Mouse (Mus musculus) forebrain, embryonic 15.5 days (tissue): ENCODE results near the gene Kcnab2. TPM values are rescaled to one million over a fixed set of nuclear protein-coding genes. Genes with fewer than 3 reads are reported as not detected.

ENCODE experiments used
- ATAC-seq: fragments of 200-750 bp; cut with Nextera tagmentation; replicated peaks from 2 replicates; pipeline ENCODE4 v1.8.0; 2017; ENCODE audit warnings: mild to moderate bottlenecking, moderate TSS enrichment, moderate library complexity
- H3K27ac ChIP-seq: fragments of 300-500 bp; sonication (generic); replicated peaks from 2 replicates; pipeline ENCODE4 v1.5.1; 2015; ENCODE audit warnings: mild to moderate bottlenecking, inconsistent platforms
- H3K27me3 ChIP-seq: fragments of 300-500 bp; sonication (generic); 2 replicates; pipeline ENCODE4 v1.6.1; 2015; ENCODE audit warnings: inconsistent platforms
- H3K36me3 ChIP-seq: fragments of 300-500 bp; sonication (generic); 2 replicates; pipeline ENCODE4 v1.6.1; 2015; ENCODE audit warnings: mild to moderate bottlenecking, inconsistent platforms
- H3K4me1 ChIP-seq: fragments of 300-500 bp; sonication (generic); 2 replicates; pipeline ENCODE4 v1.6.1; 2015; ENCODE audit warnings: inconsistent platforms
- H3K4me2 ChIP-seq: fragments of 300-500 bp; sonication (generic); replicated peaks from 2 replicates; pipeline ENCODE4 v1.6.1; 2015; ENCODE audit warnings: mild to moderate bottlenecking, inconsistent platforms
- H3K4me3 ChIP-seq: fragments of 300-500 bp; sonication (generic); 2 replicates; pipeline ENCODE4 v1.5.1; 2015; ENCODE audit warnings: mild to moderate bottlenecking, inconsistent platforms
- H3K9ac ChIP-seq: fragments of 300-500 bp; sonication (generic); replicated peaks from 2 replicates; pipeline ENCODE4 v1.6.1; 2015; ENCODE audit warnings: mild to moderate bottlenecking, inconsistent platforms
- H3K9me3 ChIP-seq: fragments of 300-500 bp; sonication (generic); 2 replicates; pipeline ENCODE4 v1.6.1; 2016; ENCODE audit warnings: inconsistent platforms
- WGBS: fragments of 180-500 bp; shearing (Covaris S2); methylation state at CpG from one replicate; pipeline ENCODE4 v1.1.7; 2015; ENCODE audit warnings: mixed read lengths; 5-methylcytosine and 5-hydroxymethylcytosine counted together
- polyA plus RNA-seq: library from polyadenylated mRNA; unstranded; fragments of >200 nt; fragmentation: Nextera tagmentation; extraction: Ambion mirVana; gene quantifications from 2 replicates; pipeline ENCODE4 v1.2.1, GENCODE M21; 2015

Gene Kcnab2
- polyA plus RNA-seq, 1 experiment from 2014 or later: 17.2 TPM

- no peaks in the 10 kb centered on the region for H3K27me3 ChIP-seq
- peak within 1 kb of the TSS; percentile 89 for H3K4me3 ChIP-seq
- peak within 1 kb of the TSS; percentile 88 for H3K4me2 ChIP-seq
- no peak for ATAC-seq
- H3K4me1 ChIP-seq: peaks cover 24% of the 10 kb centered on the region
- H3K9me3 ChIP-seq: peaks cover 5% of the 10 kb centered on the region; the same call in 1 of the 2 replicates
- peak within 1 kb of the TSS; percentile 93 for H3K27ac ChIP-seq
- no peaks in the 10 kb centered on the region for H3K36me3 ChIP-seq
- 1% methylated on average over 18 of the region's 18 CpGs for WGBS
- H3K9ac ChIP-seq: peak within 1 kb of the TSS; percentile 95
Observed at GRCm38 (mm10) chr4:152476427-152477023, 1.1 kb downstream of the Kcnab2 start, which contains the start of gene Nphp4. TSS of gene Nphp4 (plus strand) at chr4:152476706.

DNA sequence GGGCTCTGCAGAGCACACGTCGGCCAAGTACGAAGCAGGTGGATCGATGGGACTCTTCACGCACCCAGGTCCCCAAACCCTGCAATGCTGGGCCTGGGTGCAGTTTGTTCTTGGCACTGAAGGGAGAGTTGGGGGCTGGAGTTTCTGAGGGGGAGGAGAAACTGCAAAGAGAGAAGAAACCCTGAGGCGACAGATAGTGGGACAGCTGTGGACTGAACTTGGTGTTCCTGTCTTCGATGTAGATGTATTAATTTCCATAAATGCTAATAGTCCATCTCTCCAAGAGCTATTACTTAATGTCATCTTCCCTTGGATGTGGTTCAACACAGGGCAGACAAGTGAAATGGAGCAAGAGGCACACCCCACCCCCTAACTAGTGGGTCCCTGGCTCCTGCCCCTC is 1.7 kb downstream of the Kcnab2 start:
- H3K27ac ChIP-seq: no peak overlapping the region
- H3K4me3 ChIP-seq: peak overlapping the region; percentile 89; the same call in 1 of the 2 replicates
- 81% methylated on average over 7 of the region's 7 CpGs for whole genome bisulfite sequencing
- H3K4me2 ChIP-seq: peak overlapping the region; percentile 88
- ATAC-seq: no peak
- peaks cover 5% of the 10 kb centered on the region; the same call in 1 of the 2 replicates for H3K9me3 ChIP-seq
- peaks cover 24% of the 10 kb centered on the region for H3K4me1 ChIP-seq
- no peak overlapping the region for H3K9ac ChIP-seq
- no peaks in the 10 kb centered on the region for H3K27me3 ChIP-seq
- H3K36me3 ChIP-seq: no peaks in the 10 kb centered on the region

GRCm38 (mm10) chr4:152467951-152468350 is 9.7 kb downstream of the Kcnab2 start:
- Histone ChIP-seq H3K27me3 (no peaks in the 10 kb centered on the region), H3K9me3 (peaks cover 5% of the 10 kb centered on the region; the same call in 1 of the 2 replicates), H3K4me2 (no peak overlapping the region), H3K9ac (no peak overlapping the region), H3K27ac (no peak overlapping the region), H3K36me3 (no peaks in the 10 kb centered on the region), H3K4me1 (peaks cover 11% of the 10 kb centered on the region), H3K4me3 (no peak overlapping the region)
- 91% methylated on average over 6 of the region's 6 CpGs for WGBS
- peak; percentile 11; the same call in 1 of the 2 replicates for ATAC-seq

DNA sequence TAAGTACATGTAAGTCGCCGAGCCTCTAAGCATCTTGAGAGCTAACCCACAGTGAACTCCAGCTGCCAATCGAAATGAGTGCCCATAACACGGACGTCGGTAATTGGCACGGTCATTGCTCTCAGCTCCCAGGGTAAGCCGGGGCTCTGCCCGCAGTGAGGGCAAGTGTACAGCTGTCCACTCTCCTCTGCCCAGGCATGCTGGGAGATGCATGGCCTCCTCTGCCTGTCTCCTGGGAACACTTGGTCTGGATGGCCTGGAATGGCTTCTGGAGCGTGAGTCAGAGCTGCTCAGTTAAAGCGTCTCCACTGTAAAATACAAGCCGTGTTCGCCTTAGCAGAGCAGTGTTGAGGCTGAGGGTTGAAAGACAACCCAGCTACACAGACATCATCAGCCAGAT is 11.1 kb downstream of the Kcnab2 start:
- Histone ChIP-seq H3K27me3 (no peaks in the 10 kb centered on the region), H3K4me2 (no peak overlapping the region), H3K36me3 (no peaks in the 10 kb centered on the region), H3K4me1 (peaks cover 11% of the 10 kb centered on the region), H3K9ac (no peak overlapping the region), H3K4me3 (no peak overlapping the region), H3K27ac (no peak overlapping the region), H3K9me3 (peaks cover under 1% of the 10 kb centered on the region; the same call in 1 of the 2 replicates)
- 85% methylated on average over 13 of the region's 13 CpGs for WGBS
- no peak for ATAC-seq

DNA sequence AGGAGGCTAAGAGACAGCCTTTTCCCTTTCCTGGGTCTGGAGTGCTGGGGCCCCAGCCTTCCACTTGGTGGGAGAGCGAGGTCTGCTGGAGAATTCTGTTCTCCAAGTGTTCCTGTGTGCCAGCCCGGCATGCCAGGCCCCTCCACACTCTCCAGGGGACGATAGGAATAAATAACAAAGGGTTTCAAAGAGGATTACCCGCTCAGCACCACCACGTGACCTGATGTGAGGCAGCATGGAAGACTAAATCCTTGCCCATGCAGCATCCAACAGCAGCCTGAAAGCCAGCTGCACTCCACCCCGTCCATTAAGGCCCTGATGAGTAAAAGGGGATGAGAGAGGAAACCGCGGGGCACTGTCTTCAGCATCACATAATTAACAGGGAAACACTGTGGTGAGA is 12.6 kb downstream of the Kcnab2 start:
- peak; percentile 61; the same call in 1 of the 2 replicates for ATAC-seq
- Histone ChIP-seq H3K36me3 (no peaks in the 10 kb centered on the region), H3K9ac (no peak overlapping the region), H3K27ac (no peak overlapping the region; the same call in 1 of the 2 replicates), H3K4me1 (peaks cover 11% of the 10 kb centered on the region), H3K9me3 (no peaks in the 10 kb centered on the region), H3K4me3 (no peak overlapping the region), H3K27me3 (no peaks in the 10 kb centered on the region), H3K4me2 (no peak overlapping the region)
- WGBS: 4% methylated on average over 8 of the region's 8 CpGs

DNA sequence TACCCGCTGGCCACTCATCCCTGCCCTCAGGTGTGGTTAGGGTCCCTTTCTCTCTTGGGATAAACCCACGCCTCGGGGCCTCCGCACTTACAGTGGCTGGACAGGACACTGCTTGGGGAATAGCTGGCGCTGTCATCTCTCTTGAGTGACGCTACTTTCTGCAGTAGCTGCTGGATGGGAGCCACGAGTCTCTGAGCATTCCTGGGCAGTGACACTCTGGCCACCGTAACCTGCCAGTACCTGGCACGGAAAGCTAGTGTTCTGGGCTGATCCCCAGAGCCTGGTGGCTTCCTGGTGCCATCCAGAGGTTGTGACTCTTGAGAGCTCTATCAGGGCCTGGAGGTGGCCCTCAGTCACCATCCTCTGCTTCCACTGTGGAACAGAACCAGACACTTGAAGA is 14.5 kb downstream of the Kcnab2 start:
- no peak overlapping the region for H3K27ac ChIP-seq
- ATAC-seq: no peak
- H3K9me3 ChIP-seq: no peaks in the 10 kb centered on the region
- H3K9ac ChIP-seq: no peak overlapping the region
- H3K4me3 ChIP-seq: no peak overlapping the region
- no peaks in the 10 kb centered on the region for H3K27me3 ChIP-seq
- WGBS: 89% methylated on average over 9 of the region's 9 CpGs
- no peaks in the 10 kb centered on the region for H3K36me3 ChIP-seq
- peaks cover 11% of the 10 kb centered on the region for H3K4me1 ChIP-seq
- no peak overlapping the region for H3K4me2 ChIP-seq

DNA sequence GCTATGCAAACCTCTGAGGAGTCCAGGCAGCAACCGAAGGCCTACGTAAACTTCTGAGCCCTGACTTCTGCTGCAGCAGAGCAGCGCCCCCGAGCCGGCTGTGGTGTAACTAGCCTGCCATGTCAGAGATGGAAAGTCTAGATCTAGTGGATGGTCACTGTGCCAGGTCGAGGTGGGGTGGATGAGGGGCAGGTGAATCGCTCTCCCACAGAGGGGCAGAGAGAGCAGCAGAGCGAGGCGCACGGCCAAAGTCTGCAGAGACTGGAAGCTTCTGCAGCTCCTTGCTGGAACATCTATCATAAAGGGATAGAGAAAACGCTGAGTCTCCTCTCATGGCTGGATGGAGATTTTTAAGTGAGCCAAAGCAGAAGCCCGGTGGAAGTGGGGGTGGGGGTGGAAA is 15.2 kb downstream of the Kcnab2 start:
- ATAC-seq: no peak
- Histone ChIP-seq H3K9ac (no peak overlapping the region), H3K4me3 (no peak overlapping the region), H3K4me1 (peaks cover 11% of the 10 kb centered on the region), H3K27me3 (no peaks in the 10 kb centered on the region), H3K27ac (no peak overlapping the region), H3K9me3 (no peaks in the 10 kb centered on the region), H3K36me3 (no peaks in the 10 kb centered on the region), H3K4me2 (no peak overlapping the region)
- 85% methylated on average over 12 of the region's 12 CpGs for WGBS

DNA sequence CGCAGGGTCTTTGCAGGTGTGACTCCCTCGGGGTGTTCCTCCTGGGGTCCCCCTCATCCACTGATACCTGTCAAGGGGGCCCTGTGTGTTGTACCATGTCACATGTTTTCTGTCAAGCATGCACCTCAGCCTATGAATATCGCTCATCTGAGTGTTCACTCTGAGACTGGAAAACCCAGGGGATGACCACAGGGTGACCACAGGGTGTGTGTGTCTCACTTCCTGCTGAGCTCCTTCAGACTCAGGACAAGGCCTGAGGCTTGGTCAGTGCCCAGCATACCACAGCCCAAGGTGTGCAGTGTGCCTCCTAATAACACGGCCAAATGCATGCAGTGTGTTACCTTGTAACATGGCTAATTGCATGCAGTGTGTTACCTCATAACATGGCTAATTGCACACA is 20.0 kb downstream of the Kcnab2 start:
- Histone ChIP-seq H3K9ac (no peak overlapping the region), H3K36me3 (no peaks in the 10 kb centered on the region), H3K27me3 (no peaks in the 10 kb centered on the region), H3K4me1 (peaks cover 5% of the 10 kb centered on the region; the same call in 1 of the 2 replicates), H3K27ac (no peak overlapping the region; the same call in 1 of the 2 replicates), H3K4me3 (no peak overlapping the region), H3K4me2 (no peak overlapping the region), H3K9me3 (no peaks in the 10 kb centered on the region)
- 93% methylated on average over 4 of the region's 4 CpGs for WGBS
- no peak for ATAC-seq

- H3K9ac ChIP-seq: no peak overlapping the region
- H3K4me3 ChIP-seq: no peak overlapping the region
- H3K27ac ChIP-seq: peak overlapping the region; percentile 40; the same call in 1 of the 2 replicates
- no peak overlapping the region for H3K4me2 ChIP-seq
- H3K27me3 ChIP-seq: no peaks in the 10 kb centered on the region
- no peak for ATAC-seq
- no peaks in the 10 kb centered on the region for H3K9me3 ChIP-seq
- H3K4me1 ChIP-seq: peaks cover 5% of the 10 kb centered on the region; the same call in 1 of the 2 replicates
- no peaks in the 10 kb centered on the region for H3K36me3 ChIP-seq
- WGBS: 81% methylated on average over 18 of the region's 18 CpGs
Observed at GRCm38 (mm10) chr4:152456609-152457008, 21.1 kb downstream of the Kcnab2 start.

DNA sequence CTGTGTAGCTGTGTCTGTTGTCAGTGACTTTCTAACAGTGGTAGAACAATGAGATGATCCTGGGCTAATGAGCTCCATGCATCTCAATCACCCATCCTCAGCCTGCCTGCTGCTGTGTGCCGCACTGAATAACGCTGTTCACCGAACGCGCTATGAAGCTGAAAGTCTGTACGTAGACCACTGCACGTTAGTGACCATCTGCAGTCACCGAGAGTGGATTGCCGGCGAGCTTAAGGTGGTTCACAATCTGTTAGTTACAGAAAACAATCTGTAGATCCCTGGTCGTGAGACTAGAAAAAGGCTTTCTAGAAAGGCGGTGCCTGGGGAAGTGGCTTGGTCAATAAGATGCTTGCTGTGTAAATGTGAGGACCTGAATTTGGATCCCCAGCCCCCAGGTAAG is 23.5 kb downstream of the Kcnab2 start:
- Histone ChIP-seq H3K36me3 (no peaks in the 10 kb centered on the region), H3K27me3 (no peaks in the 10 kb centered on the region), H3K4me2 (no peak overlapping the region), H3K9ac (no peak overlapping the region), H3K9me3 (no peaks in the 10 kb centered on the region), H3K27ac (0 out of 2 replicates have a peak overlapping the region, but pooled peaks have one; percentile 34), H3K4me1 (peaks cover 5% of the 10 kb centered on the region; the same call in 1 of the 2 replicates), H3K4me3 (no peak overlapping the region)
- no peak for ATAC-seq
- 82% methylated on average over 12 of the region's 12 CpGs for WGBS

GRCm38 (mm10) chr4:152453079-152453478 is 24.6 kb downstream of the Kcnab2 start:
- Histone ChIP-seq H3K27me3 (no peaks in the 10 kb centered on the region), H3K4me1 (peaks cover 5% of the 10 kb centered on the region; the same call in 1 of the 2 replicates), H3K9ac (no peak overlapping the region), H3K27ac (no peak overlapping the region), H3K9me3 (no peaks in the 10 kb centered on the region), H3K36me3 (no peaks in the 10 kb centered on the region), H3K4me3 (no peak overlapping the region), H3K4me2 (no peak overlapping the region)
- 32% methylated on average over 10 of the region's 10 CpGs for WGBS
- no peak for ATAC-seq

DNA sequence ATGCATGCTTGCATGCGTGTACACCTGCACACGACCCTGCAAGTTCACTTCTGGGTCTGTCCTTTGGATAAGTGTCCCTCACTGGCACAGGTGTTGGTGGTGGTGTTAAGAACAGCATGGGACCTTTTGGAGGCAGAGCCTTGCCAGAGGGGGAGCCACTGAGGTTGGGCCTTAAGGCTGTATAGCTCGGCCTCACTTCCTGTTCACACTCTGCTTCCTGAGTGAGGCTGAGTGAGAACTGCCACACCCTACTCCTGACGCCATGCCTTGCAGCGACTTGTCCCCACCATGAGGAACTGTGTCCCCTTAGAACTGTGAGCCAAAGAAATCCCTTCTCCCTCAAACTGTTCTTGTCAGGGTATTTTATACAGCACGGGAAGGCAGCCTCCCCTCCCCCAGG is 26.3 kb downstream of the Kcnab2 start:
- Histone ChIP-seq H3K27me3 (no peaks in the 10 kb centered on the region), H3K9me3 (no peaks in the 10 kb centered on the region), H3K36me3 (no peaks in the 10 kb centered on the region), H3K4me2 (no peak overlapping the region), H3K4me1 (peaks cover 5% of the 10 kb centered on the region; the same call in 1 of the 2 replicates), H3K9ac (no peak overlapping the region), H3K4me3 (no peak overlapping the region), H3K27ac (no peak overlapping the region)
- ATAC-seq: no peak
- WGBS: 91% methylated on average over 6 of the region's 6 CpGs

DNA sequence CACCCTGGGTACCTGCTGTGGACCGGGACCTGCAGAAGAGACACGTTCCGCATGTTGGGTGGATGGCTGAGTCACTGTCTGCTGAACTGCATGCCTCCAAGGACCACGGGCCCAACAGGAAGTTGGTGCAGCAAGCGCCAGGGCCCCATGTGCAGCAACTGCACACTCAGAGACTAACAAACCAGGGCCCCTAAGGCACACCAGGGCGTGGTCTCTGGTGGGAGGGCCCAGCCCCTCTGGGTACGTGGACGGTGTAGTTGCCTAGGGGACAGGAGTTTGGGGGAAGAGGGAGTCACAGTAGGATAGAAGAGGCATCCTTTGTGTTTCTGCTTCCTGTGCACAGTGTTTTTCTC is 29.0 kb downstream of the Kcnab2 start:
- H3K27me3 ChIP-seq: no peaks in the 10 kb centered on the region
- no peaks in the 10 kb centered on the region for H3K36me3 ChIP-seq
- no peak overlapping the region for H3K4me3 ChIP-seq
- no peak overlapping the region for H3K27ac ChIP-seq
- peaks cover 5% of the 10 kb centered on the region; the same call in 1 of the 2 replicates for H3K4me1 ChIP-seq
- H3K9ac ChIP-seq: no peak overlapping the region
- no peak for ATAC-seq
- no peaks in the 10 kb centered on the region for H3K9me3 ChIP-seq
- H3K4me2 ChIP-seq: no peak overlapping the region
- WGBS: 67% methylated on average over 8 of the region's 8 CpGs
